Mouse (Mus musculus) retina, embryonic 14.5 days (tissue): ENCODE data around the gene 1700019N19Rik.
A peak's percentile ranks its signal among the peaks of the same experiment; 100 is the strongest.

Experiments used
- DNase-seq: peaks from one replicate; pipeline ENCODE4 v3.0.0-alpha.2; 2015; ENCODE audit warnings: low spot score

Gene 1700019N19Rik

DNA sequence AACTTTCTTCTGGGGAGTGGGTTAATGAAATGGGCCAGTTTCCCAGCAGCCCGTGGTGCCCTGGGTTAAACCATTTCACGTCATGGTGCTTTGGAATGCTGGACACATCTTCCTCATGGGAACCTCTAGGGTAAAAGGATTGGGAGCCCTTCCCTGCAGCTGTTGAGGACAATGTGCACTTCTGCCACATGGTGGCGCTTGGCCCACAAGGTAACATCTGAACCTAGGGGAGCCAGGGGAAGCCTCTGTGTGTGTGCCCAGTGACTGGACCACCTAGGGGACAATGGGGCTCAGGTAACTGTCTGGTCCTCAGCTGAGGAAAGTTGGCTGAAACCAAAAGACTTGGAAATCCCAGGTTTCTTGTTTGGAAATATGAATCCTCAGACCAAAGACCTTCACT is 12.1 kb upstream of the 1700019N19Rik start:
- DNase-seq = peak; percentile 86

DNA sequence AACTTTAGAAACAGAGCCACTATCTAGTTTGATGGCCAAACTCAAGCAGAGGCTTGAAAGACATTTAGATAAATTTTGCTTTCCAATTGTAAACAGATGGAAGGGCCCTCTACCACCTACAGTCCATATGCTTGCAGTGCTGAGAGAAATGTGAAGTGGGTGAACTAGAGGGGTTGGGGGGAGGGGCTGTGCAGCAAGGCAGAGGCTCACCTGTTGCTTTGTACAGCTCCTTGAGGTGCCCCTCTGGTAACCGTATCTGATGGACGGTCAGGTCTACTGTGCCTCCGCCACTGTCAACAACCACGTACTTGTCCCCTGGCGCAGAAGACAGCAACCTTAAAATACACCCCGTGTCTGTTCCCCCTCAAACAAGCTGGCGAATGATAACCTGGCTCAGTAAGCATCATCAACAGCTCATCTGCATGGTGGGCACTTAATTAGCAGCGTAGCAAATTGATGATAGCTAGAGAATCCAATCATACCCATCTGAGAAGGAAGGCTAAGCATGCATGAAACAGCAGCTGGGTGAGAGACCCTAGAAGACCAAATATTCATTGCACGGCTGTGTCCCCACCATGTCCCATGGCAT is 11.0 kb upstream of the 1700019N19Rik start:
- no peak for DNase-seq

GRCm38 (mm10) chr19:58795114-58795669 is 931 bp upstream of the 1700019N19Rik start:
- peak; percentile 35 for DNase-seq

DNA sequence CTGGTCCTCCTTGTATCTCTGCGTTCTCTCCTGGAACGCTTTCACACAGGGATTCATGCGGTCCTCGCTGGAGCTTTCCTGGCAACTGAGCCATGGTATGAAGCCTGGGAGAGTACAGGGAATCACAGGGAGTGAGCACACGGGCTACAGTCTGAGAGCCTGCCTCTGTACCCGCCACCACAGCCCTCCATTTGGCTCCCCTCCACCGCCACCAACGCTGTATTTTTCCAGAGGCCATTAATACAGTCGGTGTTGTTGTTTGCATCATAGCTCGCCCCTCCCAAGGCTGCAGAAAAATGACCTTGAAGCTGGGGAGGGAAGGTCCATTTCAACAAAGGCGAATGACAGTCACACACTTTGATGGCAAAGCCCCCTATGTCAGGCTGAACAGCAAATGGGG is 5.1 kb downstream of the 1700019N19Rik start:
- DNase-seq = no peak

- DNase-seq = peak; percentile 42
These were observed 10.3 kb downstream of the 1700019N19Rik start for GRCm38 (mm10) chr19:58783938-58784337.

GRCm38 (mm10) chr19:58781566-58781965 is 12.7 kb downstream of the 1700019N19Rik start:
- peak; percentile 25 for DNase-seq

DNA sequence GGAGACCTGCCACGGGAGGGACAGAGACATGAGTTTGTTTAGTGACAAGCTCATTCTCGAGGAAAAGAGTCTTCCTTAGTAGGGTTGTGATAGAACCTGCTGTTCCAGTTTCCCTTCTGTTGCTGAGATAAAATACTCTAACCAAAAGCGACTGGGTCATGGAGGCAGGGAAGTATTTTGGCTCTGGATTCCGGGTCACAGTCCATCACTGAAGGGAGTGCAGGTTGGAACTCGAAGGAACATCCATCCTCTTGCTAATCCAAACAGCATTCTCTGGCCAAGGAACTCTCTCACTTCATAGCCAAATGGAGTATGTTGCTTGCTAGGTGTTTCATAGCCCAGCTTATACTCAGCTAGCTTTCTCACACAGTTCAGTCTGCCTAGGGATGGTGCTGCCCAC is 17.8 kb downstream of the 1700019N19Rik start:
- DNase-seq = no peak

GRCm38 (mm10) chr19:58767329-58767728 is 26.9 kb downstream of the 1700019N19Rik start:
- DNase-seq = peak; percentile 58

GRCm38 (mm10) chr19:58762848-58763541 is 31.3 kb downstream of the 1700019N19Rik start:
- DNase-seq = peak; percentile 84

DNA sequence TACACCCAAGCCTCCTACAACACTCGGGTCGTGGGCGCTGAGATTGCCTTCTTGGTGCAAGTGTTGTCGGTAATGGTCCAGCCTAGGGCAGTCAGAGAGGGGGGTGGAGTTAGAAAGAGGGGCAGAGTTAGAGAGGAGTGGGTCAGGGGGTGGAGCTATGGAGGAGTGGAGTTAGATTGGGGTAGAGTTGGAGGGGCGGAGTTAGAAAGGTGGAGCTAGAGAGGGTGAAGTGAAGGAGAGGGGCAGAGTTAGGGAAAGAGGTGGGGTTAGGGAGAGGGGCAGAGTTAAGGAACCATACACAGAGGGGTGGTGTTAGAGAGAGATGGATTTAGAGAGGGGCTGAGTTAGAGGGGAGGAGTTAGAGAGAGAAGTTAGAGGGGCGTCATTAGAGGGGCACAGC is 31.9 kb downstream of the 1700019N19Rik start:
- DNase-seq = no peak

GRCm38 (mm10) chr19:58759423-58759822 is 34.8 kb downstream of the 1700019N19Rik start, which contains the start of gene Pnliprp2:
Gene Pnliprp2, plus strand, starts transcription at chr19:58759719.
- no peak for DNase-seq

GRCm38 (mm10) chr19:58758871-58759270 is 35.4 kb downstream of the 1700019N19Rik start:
- no peak for DNase-seq

DNA sequence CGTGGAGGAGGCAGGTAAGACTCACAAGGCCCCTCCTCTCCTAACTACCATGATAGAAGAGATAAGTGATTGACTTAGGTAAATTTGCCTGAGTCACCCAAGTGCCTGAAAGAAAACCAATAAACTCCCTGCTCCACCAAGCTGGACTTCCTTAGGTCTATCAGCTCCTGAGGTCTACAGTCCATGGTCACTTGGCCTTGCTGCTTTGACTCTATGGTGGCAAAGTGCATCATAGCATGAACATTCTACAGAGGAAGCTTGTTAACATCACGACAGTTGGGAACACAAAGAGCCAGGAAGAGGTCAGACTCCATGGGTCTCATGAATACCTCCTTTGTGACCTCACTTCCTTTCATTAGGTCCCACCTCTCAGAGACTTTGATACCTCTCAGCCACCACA is 42.8 kb downstream of the 1700019N19Rik start:
- DNase-seq = no peak

- DNase-seq = no peak
These were observed 43.4 kb downstream of the 1700019N19Rik start for GRCm38 (mm10) chr19:58750822-58751221.

DNA sequence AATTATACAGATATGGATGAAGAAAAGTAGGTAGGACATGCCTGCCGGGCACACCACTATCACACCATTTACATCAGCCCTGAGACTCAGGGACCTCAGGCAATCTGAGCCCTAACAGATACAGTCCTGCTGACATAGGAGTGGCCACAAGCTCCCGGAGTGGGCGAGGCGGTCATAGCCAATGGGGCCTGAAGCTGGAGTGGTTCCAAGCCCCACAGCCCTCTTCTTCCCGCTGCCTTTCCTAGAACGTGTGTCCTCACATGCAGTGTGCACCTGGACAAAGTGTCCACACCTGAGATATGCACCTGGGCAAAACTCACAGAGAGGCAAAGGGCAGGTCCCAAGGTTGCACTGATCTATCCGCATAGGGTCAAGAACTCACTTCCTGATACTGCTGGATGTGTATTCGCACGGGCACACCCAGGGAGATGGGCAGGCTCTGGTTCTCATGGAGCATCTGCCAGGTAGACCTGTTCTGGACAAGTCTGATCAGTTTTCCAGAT is 46.7 kb downstream of the 1700019N19Rik start:
- DNase-seq = no peak

DNA sequence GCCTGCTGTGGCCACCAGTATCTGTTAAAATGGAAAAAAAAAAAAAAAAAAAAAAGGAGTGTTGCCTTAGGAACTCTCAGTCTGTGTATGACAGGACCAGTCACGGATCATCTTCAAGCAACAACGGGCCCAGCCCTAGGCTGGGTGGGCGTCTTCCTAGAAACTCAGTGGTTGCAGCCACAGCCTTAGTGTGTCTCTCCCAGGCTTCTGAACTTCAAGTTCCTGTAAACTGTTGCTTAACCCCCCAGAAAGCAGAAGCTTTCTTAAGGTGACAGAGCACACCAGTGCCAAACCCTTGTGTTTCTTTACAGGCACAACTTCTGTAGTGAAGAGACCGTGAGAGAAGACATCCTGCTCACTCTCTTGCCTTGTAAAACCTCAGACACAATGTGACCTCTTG is 50.5 kb downstream of the 1700019N19Rik start:
- DNase-seq = no peak

- DNase-seq = no peak
These were observed 51.5 kb downstream of the 1700019N19Rik start for GRCm38 (mm10) chr19:58742711-58743110.

DNA sequence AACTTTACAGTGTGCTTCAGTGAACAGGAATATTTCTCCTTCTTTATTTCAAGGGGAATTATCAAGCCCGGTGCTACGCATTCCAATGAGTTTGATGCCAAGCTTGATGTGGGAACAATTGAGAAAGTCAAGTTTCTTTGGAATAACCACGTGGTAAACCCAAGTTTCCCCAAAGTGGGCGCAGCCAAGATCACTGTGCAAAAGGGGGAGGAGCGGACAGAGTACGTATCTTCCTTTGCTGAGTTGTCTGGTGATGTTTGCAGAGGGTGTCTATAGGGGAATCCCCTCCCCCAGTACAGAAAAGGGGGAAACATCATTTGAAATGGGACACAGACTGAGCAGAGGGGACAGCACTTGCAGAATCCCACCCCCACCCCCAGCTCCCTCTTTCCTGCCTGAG is 53.2 kb downstream of the 1700019N19Rik start:
- no peak for DNase-seq

DNA sequence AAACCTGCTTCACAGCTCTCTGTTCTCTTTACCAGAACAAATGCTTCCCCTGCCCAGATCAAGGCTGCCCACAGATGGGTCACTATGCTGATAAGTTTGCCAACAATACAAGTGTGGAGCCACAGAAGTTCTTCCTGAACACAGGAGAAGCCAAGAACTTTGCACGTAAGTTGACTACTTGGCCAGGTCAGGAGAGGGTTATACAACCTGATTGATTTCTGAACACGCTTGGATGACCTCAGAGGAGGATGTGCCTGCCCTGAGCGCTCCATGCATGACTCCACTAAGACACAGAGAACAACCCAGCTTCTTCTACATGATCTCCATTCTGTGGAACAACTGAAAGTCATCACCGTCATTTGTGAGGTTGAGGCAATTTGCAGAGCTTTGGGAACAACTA is 56.1 kb downstream of the 1700019N19Rik start:
- no peak for DNase-seq
